Mouse (Mus musculus) olfactory bulb, adult 2 months (tissue): ENCODE data around the gene Gm10320. TPM values are rescaled to one million over a fixed set of nuclear protein-coding genes. Genes with fewer than 3 reads are reported as not detected.

Experiments
- H3K27ac ChIP-seq: fragments of 200-500 bp; 2 replicates; pipeline ENCODE4 v1.5.1; 2012; ENCODE audit warnings: low read depth, low read length; ENCODE audit not compliant: insufficient read depth
- H3K4me1 ChIP-seq: fragments of 200-500 bp; 2 replicates; pipeline ENCODE4 v1.6.1; 2012; ENCODE audit warnings: low read length; ENCODE audit not compliant: control insufficient read depth, insufficient read depth
- H3K4me3 ChIP-seq: fragments of 200-500 bp; 2 replicates; pipeline ENCODE4 v1.5.1; 2012; ENCODE audit warnings: mild to moderate bottlenecking, low read depth, low read length, moderate library complexity; ENCODE audit not compliant: insufficient read depth
- CTCF ChIP-seq: fragments of 200-500 bp; IDR thresholded peaks from 2 replicates; pipeline ENCODE4 v1.5.1; 2012; ENCODE audit warnings: low read depth, mild to moderate bottlenecking, low read length, moderate library complexity; ENCODE audit not compliant: insufficient read depth
- POLR2A ChIP-seq: fragments of 200-500 bp; IDR thresholded peaks from 2 replicates; pipeline ENCODE4 v1.6.1; 2012; ENCODE audit warnings: mild to moderate bottlenecking, low read depth, low read length, moderate library complexity; ENCODE audit not compliant: insufficient read depth
- WGBS: fragments of 180-500 bp; shearing (Covaris S2); methylation state at CpG from one replicate; pipeline ENCODE4 v1.1.7; 2018; 5-methylcytosine and 5-hydroxymethylcytosine counted together
- polyA plus RNA-seq: library from polyadenylated mRNA; stranded (reverse); fragments of >200 nt; gene quantifications from 2 replicates; pipeline ENCODE4 v1.2.4, GENCODE M21; 2012; ENCODE audit warnings: low replicate concordance; ENCODE audit not compliant: missing spikeins, insufficient read depth, insufficient read length

Gm10320 gene
- polyA plus RNA-seq, 1 experiment = not detected

GRCm38 (mm10) chr13:98476175-98476838, 15.5 kb downstream of the Gm10320 start:
- Histone ChIP-seq H3K4me1 (no peaks in the 10 kb centered on the region), H3K4me3 (no peak overlapping the region), H3K27ac (no peak overlapping the region)
- TF ChIP-seq CTCF (no peak), POLR2A (no peak)
- 56% methylated on average over 14 of the region's 14 CpGs for WGBS

GRCm38 (mm10) chr13:98475681-98476080, 16.1 kb downstream of the Gm10320 start:
- Histone ChIP-seq H3K27ac (no peak overlapping the region), H3K4me3 (no peak overlapping the region), H3K4me1 (no peaks in the 10 kb centered on the region)
- 70% methylated on average over 8 of the region's 8 CpGs for WGBS
- no peak for TF ChIP-seq POLR2A
- no peak for TF ChIP-seq CTCF

- Histone ChIP-seq H3K4me1 (no peaks in the 10 kb centered on the region), H3K4me3 (no peak overlapping the region), H3K27ac (no peak overlapping the region)
- WGBS = 54% methylated on average over 4 of the region's 4 CpGs
- TF ChIP-seq CTCF = no peak
- no peak for TF ChIP-seq POLR2A
These were observed 18.8 kb downstream of the Gm10320 start for GRCm38 (mm10) chr13:98473034-98473433.

GRCm38 (mm10) chr13:98471756-98472155, 20.0 kb downstream of the Gm10320 start:
- TF ChIP-seq CTCF (no peak), POLR2A (no peak)
- Histone ChIP-seq H3K27ac (no peak overlapping the region), H3K4me1 (no peaks in the 10 kb centered on the region), H3K4me3 (no peak overlapping the region)
- WGBS = 87% methylated on average over 6 of the region's 6 CpGs

- H3K4me3 ChIP-seq = no peak overlapping the region
- H3K4me1 ChIP-seq = no peaks in the 10 kb centered on the region
- TF ChIP-seq POLR2A (no peak), CTCF (no peak)
- H3K27ac ChIP-seq = no peak overlapping the region
- WGBS = 57% methylated on average over 12 of the region's 12 CpGs
These were observed 21.5 kb downstream of the Gm10320 start for GRCm38 (mm10) chr13:98470321-98470720.

GRCm38 (mm10) chr13:98469916-98470315, 21.9 kb downstream of the Gm10320 start:
- 65% methylated on average over 4 of the region's 4 CpGs for WGBS
- TF ChIP-seq POLR2A (no peak), CTCF (no peak)
- Histone ChIP-seq H3K4me1 (no peaks in the 10 kb centered on the region), H3K4me3 (no peak overlapping the region), H3K27ac (no peak overlapping the region)

GRCm38 (mm10) chr13:98461467-98461866, 30.3 kb downstream of the Gm10320 start:
- WGBS = 70% methylated on average over 4 of the region's 4 CpGs
- TF ChIP-seq POLR2A (no peak), CTCF (no peak)
- no peaks in the 10 kb centered on the region for H3K4me1 ChIP-seq
- H3K27ac ChIP-seq = no peak overlapping the region
- H3K4me3 ChIP-seq = no peak overlapping the region

GRCm38 (mm10) chr13:98456398-98456797, 35.4 kb downstream of the Gm10320 start:
- Histone ChIP-seq H3K4me3 (no peak overlapping the region), H3K4me1 (no peaks in the 10 kb centered on the region), H3K27ac (no peak overlapping the region)
- TF ChIP-seq POLR2A (no peak), CTCF (no peak)
- 62% methylated on average over 2 of the region's 2 CpGs for WGBS

GRCm38 (mm10) chr13:98455646-98456045, 36.2 kb downstream of the Gm10320 start:
- Histone ChIP-seq H3K4me3 (no peak overlapping the region), H3K27ac (no peak overlapping the region), H3K4me1 (no peaks in the 10 kb centered on the region)
- TF ChIP-seq CTCF = no peak
- TF ChIP-seq POLR2A = no peak
- 85% methylated on average over 10 of the region's 10 CpGs for whole genome bisulfite sequencing

- no peaks in the 10 kb centered on the region for H3K4me1 ChIP-seq
- no peak overlapping the region for H3K27ac ChIP-seq
- TF ChIP-seq POLR2A (no peak), CTCF (no peak)
- H3K4me3 ChIP-seq = no peak overlapping the region
- 89% methylated on average over 12 of the region's 12 CpGs for WGBS
These were observed 37.4 kb downstream of the Gm10320 start for GRCm38 (mm10) chr13:98454224-98454967.
